Mouse (Mus musculus) cerebellum, postnatal 4 days (tissue): ENCODE measurements around the gene Faiml.
A peak's percentile ranks its signal among the peaks of the same experiment; 100 is the strongest.

Experiments used
- DNase-seq, 2 experiments: peaks; one replicate each; pipeline ENCODE4 v3.0.0; 2022; ENCODE audit warnings: low spot score in 2 of 2, mixed read lengths in 1 of 2

The Faiml gene

DNA sequence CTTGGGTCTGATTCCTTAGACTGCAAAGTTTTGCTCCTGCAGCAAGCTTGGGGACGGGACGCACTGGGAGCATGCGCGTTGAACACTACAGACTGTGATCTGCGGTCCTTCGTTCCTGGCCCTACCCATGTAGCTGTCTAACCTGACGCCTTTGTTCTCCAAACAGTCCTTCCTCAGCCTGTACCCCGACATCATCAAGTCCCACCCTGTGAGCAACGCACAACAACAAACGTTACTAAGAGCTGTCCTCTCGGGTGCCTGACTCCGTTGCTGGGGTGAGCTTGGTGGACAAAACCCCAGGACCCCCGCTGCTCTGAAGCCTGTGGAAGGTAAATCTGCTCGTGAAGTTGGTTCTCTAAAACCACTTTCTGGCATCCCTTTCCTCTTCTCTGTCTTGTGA lies at the start of gene Faiml:
Gene Faiml (minus strand): TSS at position 101 of the 400 bp plus-strand sequence.
- no peak for DNase-seq

DNA sequence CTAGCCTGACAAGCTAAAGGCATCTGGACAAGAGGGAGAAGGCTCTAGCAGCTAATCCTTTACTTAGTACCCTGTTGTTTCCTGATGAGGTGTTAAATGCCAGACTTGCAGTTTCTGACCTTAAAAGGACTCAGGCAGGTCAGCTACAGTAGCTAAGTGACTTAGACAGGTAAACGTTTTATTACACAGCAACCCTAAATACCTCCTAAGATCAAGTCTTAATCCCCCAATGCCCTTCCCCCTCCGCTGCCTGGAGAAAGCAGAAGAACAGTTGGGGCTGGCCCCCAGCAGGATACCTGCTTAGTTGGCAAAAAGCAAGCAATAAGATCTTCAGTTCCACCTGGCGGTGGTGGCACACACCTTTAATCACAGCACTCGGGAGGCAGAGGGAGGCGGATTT lies 21.9 kb upstream of the Faiml start:
- no peak for DNase-seq

DNA sequence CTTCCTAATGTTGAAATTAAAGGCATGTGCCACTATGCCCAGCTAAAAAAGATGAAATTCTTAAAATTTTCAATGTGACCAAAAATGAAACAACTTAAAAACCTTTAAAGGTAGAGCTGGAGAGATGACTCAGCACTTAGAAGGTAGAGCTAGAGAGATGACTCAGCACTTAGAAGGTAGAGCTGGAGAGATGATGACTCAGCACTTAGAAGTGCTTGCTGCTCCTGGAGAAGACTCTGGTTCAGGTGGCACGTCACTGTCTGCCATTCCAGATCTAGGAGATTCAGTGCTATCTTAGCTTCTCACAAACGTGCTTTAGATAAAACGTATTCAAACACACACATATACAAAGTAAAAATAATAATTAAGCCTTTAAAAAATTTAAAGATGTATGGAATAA lies 19.8 kb upstream of the Faiml start:
- no peak for DNase-seq

DNA sequence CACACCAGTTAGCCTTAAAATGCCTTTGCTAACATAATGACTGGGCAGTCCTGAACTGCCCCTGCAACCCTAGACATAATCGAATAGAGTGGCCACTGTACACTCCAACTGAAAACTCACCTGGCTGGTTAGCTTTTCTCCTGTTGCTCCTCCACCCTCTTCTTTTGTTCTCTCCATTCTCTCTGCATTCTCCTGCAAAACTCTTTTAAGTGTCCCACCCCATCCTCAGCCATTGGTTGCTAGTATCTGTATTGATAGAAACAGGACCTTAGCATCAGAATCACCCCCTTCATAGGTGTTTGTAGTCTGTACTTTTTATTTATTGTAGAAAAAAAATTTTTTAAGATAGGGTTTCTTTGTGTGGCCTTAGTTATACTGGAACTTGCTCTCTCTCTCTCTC lies 19.2 kb upstream of the Faiml start:
- DNase-seq = no peak

DNA sequence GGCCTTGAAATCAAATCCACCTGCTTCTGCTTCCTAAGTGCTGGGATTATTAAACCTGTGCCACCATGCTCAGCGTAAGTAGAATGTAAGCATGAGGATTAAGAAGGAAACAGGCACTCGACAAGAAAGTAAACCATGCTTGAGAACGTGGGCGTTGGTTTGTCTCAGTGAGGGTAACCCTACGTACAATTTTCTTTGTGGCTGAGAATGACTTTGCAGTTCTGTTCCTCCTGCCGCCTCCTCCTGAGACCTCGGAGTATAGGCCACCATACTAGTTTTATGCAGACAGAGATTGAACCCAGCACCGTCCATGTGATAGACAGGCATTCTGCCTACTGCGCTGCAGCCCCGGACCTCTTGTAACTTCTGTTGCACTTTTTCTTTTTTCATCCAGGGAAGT lies 16.8 kb upstream of the Faiml start:
- DNase-seq = no peak

DNA sequence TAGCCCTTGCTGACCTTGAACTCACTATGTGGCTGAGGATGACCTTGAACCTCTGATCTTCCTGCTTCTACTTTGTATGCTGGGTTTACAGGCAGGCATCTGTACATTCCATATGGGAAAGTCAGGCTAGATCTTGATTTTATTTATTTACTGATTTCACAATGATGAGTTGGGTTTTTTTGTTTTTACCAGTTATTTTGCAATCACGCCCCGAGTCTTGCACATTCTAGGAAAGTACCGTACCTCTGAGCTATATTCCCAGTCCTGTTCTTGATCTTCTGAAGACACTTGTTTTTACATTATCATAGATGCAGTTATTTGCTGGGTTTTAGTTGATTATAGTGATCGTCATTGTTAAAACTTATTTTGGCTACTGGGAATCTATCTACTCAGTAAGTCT lies 11.9 kb upstream of the Faiml start:
- DNase-seq = no peak

DNA sequence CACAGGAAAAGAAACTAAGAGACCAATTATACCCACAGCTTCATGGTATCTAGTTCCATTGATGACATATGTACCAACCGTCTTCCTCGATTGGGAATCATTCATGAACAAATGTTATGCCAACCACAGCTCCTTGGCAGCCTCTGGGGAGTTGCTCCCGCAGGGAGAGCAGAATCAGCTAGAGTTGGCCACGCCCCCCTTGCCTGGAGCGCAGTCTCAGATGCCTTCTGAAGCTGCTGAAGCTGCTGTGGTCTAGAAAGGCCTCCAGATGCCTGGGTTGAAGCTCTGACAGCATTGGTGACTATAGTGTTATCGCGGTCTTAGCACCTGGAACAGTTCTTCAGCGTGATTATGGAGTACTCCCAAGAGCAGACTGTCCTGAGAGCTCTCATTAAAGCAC lies 11.3 kb upstream of the Faiml start:
- no peak for DNase-seq

DNA sequence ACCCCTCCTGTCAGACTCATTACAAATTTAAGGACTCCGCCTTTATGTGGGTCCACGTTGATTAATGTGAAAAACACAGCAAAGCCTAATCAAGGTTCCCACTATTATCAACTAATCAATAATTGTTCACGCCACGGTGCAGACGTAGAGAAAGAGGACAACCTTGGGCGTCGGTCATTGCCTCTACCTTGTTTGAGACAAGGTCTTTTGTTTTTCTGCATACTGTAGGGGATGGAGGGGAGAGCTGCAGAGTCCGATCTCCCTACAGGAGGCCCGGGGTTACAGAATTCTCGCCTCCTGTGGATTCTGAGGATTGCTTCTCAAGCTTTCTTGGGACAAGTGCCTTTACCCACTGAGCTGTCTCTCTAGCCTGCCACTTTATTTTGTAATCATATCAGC lies 6.9 kb upstream of the Faiml start:
- DNase-seq = no peak

DNA sequence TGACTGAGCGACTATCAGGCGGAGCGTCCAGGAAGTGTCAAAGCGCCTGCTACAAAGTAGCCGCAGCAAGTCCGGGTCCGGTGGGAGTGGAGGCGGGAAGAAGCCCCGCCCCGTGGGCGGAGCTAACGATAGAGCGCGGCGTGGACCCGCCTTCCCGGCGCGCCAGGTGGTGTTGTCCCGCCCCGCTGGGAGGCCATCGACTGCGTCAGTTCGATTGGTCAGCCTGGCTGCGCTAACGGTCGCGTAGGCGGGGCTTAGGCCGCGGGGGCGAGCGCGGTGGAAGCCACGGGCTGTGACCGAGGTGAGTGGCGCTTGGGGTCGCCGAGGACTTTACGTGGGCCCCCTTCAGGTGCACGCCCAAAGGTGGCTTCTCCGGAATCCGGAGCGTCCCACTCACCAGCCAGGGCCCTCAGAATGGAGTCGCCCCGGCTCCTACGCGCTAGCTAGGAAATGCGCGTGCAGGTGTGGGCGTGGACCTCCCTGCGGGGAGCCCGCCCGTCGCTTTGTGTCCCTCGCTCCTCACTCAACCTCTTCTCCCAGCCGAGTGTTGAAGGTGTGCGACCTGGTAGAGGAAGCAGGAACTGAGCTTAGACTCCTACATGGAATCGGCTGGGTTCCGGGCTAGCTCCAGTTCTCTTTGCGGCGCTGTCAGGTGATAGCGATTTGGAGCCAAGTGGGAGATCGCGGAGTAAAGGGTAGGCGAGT lies 6.3 kb upstream of the Faiml start, which contains the start of gene Cep70:
Gene Cep70 (plus strand): TSS at position 178 of the 705 bp plus-strand sequence.
- peak; percentile 89 to 95 for DNase-seq

DNA sequence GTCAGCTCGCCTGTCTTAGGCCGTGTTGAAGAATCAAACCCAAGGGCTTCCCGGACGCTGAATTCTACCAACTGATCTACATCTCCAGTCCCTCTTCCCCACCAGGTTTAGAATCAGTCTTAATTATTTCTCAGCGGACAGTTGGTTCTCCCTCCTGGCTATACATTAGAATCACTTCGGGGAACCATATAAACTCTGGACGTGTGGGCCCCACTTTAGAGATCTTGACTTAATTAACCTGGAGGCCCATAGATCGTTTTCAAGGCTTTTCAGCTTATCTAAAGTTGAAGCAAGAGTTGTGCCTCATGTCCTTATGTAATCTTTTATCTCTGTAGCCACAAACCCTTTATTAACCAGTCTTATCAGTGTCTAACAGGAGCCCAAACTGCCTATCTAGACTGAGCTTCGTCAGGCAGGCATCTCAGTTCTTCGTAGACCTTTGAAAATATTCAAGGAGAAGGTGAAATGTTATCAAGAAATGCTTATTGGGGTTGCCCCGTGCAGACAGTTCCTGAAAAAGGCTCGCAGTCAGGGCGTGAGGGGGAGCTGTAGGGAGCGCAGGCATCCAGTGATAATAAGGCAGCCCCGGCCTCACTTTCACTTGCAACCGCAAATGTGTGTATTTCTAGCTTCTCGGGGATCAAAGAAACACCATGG lies 5.6 kb upstream of the Faiml start:
- no peak for DNase-seq

DNA sequence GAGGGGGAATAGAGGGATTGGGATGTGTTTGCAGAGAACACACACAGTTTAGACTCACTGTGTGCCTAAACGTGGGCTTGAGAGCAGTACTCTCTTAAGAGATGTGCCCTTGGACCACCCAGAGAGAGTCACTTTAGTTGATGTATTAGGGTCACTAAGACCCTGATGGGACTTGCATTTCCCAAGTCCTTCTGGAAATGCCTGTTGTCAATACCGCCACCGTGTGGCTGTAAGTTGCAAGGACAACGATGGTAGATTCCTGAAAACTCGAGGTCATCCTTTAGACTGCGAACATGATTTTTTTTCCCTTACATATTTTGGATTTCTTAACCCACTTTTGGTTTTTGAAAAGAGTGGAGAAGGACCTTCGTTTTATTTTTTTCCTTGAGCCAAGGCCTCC lies 5.0 kb upstream of the Faiml start:
- peak; percentile 46 to 54 for DNase-seq

DNA sequence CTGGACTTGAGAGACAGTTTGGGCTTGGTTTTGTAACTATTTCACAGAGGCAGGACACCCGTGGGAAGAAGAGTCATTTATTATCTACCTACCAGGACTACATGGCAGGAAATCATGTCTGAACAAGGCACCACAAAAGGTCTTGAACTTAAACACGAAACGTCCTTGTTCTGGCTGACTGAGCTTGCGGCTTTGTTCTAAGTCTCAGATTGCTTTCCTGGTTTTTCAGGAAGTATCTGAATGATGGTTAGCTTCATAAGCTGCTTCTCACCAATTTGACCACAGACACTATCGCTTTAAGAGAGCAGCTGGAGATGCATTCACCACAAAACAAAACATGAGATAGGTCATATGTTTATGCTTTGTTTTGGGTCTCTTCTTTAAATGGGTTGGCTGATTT lies 3.5 kb upstream of the Faiml start:
- no peak for DNase-seq

DNA sequence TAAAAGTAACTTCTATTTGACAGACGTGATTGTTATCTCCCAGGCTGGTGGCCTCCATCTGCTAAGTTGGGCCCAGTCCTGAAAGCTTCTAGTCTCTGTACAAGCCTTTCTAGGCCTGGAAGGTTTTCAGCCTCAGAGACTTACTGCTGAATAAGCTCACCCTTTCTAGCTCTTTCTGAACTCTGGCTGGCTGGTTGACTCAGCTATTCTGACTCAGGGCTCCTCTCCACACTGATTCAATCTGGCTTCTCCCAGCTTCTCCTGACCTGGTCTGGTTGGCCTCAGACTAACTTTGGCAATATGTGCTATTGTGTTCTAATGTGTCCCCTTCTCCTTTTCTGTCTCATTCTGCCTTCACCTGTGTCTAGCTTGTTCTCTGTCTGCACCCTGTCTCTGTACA lies 2.2 kb upstream of the Faiml start:
- DNase-seq = no peak

DNA sequence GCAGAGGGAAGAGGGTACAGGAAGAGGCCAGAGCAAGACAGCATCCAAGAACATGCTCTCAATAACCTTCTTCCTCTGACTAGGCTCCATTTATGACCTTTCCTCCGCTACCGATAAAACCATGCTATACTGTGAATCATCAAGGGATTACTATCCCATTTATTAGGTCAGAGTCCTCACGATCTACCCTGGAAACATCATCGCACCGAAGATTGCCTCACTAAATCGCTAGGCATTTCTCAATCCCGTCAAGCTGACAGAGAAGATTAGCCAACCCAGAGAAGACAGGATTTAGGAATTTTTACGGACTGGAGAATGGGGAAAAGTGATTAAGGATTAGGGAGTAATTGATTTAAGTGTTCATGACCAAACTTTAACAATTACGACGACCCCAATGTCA lies 1.2 kb upstream of the Faiml start:
- DNase-seq = no peak

DNA sequence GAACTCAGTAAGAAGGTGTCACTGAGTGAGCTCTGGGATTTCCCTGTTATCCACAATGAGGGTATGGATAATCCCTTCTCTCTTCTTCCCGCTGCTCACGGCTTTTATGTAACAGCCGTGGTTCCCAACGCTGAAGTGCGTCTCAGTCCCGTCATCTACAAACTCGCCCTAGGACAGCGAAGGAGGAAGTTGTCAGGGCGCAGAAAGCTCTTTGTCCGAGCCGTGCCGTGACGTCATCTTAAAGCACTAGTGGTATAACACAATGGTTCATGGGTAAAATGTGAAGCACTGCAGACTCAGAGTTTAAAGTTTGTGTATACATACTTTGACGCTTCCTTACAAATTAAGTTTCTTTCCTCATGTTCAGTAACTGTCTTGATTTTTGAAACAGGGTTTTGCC lies 7.6 kb downstream of the Faiml start:
- no peak for DNase-seq

DNA sequence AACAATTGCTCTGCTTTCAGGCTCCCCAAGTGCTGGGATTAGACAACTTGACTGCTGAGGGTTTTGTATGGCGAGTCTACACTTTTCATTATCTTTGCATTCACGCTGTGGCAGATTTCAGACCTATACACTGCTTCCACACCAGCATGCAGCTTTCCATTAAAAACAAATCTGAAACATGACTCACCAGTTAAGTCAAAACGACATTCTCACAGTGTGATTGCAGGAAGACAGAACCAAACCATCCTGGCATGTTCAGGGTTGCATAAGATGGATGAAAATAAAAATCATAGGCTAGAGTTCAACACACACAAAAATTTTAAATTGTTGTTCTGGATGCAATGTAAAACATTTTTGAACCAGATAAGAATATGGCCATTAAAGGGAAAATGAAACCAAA lies 12.5 kb downstream of the Faiml start:
- no peak for DNase-seq

DNA sequence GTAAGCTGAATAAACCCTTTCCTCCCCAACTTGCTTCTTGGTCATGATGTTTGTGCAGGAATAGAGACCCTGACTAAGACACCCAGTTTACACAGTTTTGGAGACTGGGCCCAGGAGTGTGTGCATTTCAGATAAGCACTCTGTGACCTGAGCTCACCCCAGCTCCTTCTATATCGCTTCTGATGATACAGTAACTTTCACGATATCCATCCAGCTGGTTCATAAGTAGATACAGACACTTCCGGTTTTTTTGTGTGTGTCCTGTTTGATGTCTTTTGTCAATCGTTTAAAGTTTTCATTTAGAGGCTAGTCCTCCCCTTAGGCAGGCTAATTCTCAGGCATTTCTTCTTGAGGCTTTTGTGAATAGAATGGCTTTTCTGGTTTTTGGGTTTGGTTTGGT lies 15.4 kb downstream of the Faiml start:
- DNase-seq = no peak

DNA sequence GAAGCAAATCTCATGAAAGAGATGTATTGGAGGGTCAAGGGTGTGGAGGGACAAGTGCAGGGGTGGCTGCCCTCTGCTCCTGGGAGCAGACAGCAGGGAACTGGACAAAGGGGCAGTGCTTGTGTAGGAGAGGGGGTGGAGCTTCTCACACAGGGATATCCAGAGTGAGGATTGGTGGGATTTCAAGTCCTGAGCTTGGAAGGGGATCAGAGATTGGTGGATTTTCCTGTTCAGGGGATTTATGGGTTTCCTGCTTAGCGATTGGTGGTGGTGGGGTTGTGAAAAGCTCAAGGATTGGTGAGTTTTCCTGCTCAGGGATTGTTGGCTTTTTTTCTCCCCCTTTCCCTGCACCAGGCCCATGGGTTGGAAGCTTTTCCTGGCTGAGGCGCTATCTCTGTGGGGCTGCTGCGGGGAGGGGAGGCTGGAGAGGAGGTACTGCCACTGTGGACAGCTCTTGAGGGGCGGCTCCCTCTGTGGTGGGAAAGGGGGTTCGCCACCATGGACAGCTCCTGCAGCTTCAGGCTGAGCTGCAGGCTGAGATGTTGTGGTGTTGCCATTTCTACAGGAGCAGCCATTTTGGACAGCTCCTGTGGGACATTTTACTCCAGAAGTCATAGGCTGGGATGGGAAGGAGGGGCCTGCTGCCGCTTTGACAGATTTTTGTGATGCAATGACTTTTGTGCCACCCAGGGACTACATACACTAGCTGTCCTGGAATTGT lies 18.9 kb downstream of the Faiml start:
- peak in 1 of 2 experiments; percentile 10 for DNase-seq

DNA sequence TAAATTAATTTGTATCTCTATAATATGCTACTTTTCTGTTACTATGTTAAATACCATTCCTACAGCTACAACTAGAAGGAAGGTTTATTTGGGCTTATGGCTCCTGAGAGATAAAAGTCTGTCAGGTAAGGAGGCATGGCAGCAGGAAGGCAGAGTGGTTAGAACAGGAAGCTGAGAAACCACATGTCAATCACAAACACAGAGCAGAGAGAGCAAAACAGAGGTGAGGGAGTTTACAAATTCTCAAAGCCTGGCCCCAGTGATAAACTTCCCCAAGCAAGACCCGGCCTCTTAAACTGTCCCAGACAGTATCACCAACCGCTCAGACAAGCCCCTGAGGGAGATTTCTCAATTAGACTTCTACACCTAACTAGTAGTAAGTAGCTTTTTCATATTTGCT lies 20.9 kb downstream of the Faiml start:
- no peak for DNase-seq

DNA sequence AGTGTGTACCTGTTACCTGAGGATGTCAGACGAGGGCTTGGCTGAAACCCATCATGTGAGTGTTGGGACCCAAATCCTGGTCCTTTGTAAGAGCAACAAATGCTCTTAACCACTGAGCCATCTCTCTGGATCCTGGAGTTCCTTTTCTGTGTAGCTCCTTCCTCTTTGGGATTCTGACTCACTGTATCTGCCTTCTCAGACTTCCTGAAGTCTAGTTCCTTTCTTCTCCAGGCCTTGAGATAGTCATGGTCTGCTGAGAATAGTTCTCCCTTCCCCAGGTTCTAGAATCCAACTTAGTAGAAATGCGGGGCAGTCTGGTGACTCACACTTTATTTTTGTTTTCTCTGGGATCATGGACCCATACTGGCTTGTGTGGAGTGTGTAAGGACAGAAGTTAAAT lies 24.4 kb downstream of the Faiml start:
- no peak for DNase-seq

DNA sequence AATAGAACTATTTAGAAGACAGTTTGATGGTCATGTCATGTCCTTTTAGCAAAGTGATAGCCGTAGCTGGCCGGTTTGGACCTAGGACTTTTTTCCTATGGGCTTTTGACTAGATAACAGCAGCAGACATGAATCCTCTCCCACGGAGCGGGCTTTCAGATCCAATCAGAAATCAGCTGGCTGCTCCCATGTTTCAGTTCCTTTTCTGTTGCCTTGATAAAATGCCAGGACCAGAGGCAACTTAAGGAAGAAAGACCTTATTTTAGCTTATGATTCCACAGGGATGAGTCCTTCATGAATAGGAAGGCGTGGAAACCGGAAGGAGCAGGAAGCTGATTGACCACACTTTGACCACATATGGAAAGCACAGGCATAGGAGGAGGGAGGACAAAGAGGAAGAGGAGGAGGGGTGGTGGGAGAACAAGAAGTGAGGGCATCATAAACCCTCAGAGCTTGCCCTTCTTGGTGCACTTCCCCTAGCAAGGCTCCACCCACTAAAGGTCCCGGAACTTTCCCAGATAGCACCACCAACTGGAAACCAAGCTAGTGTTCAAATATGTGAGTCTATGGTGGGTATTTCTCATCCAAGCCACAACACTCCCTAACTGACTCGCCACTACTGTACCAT lies 53.9 kb downstream of the Faiml start:
- DNase-seq = no peak

DNA sequence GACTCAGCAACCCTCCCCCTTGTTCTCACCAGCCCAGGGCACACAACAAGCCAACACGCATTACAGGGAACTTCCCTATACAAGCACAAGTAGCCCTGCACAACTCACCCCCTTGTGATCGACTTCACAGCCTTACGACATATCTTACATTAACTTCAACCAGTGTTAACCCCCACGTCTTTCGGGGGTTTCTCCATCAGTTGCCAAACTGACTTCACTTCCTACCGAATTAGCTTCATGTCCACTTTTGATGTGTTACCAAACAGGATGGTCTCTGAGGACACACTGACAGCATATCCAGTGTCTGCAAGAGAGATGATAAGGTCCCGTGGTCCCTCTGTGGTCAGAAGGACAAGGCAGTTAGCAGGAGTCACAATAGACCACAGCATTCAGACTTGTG lies 54.9 kb downstream of the Faiml start:
- no peak for DNase-seq

DNA sequence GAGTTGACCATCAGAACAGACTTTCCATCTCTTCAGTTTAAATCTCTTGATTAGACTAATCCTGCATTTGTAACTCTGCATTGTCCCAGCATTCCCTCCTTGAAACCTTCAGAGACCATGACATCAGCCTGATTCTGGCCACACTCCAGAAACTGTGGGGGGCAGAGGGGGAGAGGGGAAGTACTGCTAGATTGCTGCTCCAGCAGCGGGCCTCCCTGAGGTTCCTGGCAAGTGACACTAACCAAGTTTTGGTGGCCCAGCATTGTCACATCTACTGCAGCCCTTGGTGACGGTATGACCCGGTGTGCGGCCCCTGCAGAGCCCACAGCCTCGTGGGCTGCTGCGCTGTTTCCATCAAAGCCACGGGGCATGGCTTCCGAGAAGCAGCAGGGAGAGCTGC lies 56.8 kb downstream of the Faiml start:
- peak in 1 of 2 experiments; percentile 16 for DNase-seq
